Mouse (Mus musculus) ES-Bruce4 (cell line): Measurements from ENCODE around the gene Spdl1. TPM values are rescaled to one million over a fixed set of nuclear protein-coding genes. Genes with fewer than 3 reads are reported as not detected.
"Not testable (repeated sequence)": the region's sequence is repeated elsewhere in the genome, so short reads cannot be mapped to it uniquely, and the experiment has no call there.

Experiments
- H3K27ac ChIP-seq: 2 replicates; pipeline ENCODE4 v1.5.1; 2012; ENCODE audit warnings: low read length, inconsistent platforms; ENCODE audit not compliant: insufficient read depth
- H3K27me3 ChIP-seq: 2 replicates; pipeline ENCODE4 v1.6.1; 2012; ENCODE audit warnings: mild to moderate bottlenecking, low read length, inconsistent platforms; ENCODE audit not compliant: control insufficient read depth, poor library complexity, insufficient read depth, severe bottlenecking
- H3K36me3 ChIP-seq: 2 replicates; pipeline ENCODE4 v1.6.1; 2012; ENCODE audit warnings: inconsistent platforms, mild to moderate bottlenecking, low read length, moderate library complexity; ENCODE audit not compliant: control insufficient read depth, poor library complexity, insufficient read depth, severe bottlenecking
- H3K4me1 ChIP-seq: one replicate; pipeline ENCODE4 v1.8.1; 2011; ENCODE audit warnings: low read length; ENCODE audit not compliant: control insufficient read depth, insufficient read depth
- H3K4me3 ChIP-seq: 2 replicates; pipeline ENCODE4 v1.5.1; 2011; ENCODE audit warnings: low read depth, mild to moderate bottlenecking, low read length
- H3K9ac ChIP-seq: 2 replicates; pipeline ENCODE4 v1.6.1; 2012; ENCODE audit warnings: low read depth, mild to moderate bottlenecking, inconsistent platforms; ENCODE audit not compliant: poor library complexity, severe bottlenecking
- H3K9me3 ChIP-seq: replicated peaks from 2 replicates; pipeline ENCODE4 v1.6.1; 2012; ENCODE audit warnings: mild to moderate bottlenecking, low read length, inconsistent platforms; ENCODE audit not compliant: control insufficient read depth, poor library complexity, insufficient read depth, severe bottlenecking
- CTCF ChIP-seq: IDR thresholded peaks from one replicate; pipeline ENCODE4 v1.8.1; 2011; ENCODE audit warnings: low read depth, low read length
- EP300 ChIP-seq: IDR thresholded peaks from 2 replicates; pipeline ENCODE4 v1.6.1; 2011; ENCODE audit warnings: low read depth, low read length; ENCODE audit not compliant: insufficient read depth
- POLR2A ChIP-seq: IDR thresholded peaks from one replicate; pipeline ENCODE4 v1.8.1; 2011; ENCODE audit warnings: low read length; ENCODE audit not compliant: insufficient read depth
- polyA plus RNA-seq: library from polyadenylated mRNA; stranded (reverse); fragments of >200 nt; gene quantifications from 2 replicates; pipeline ENCODE4 v1.2.4, GENCODE M21; 2011; ENCODE audit warnings: low read depth; ENCODE audit not compliant: missing spikeins, insufficient read depth, insufficient read length

Gene Spdl1
- polyA plus RNA-seq, 1 experiment: 41.2 TPM

GRCm38 (mm10) chr11:34827803-34828202 is 5.6 kb downstream of the Spdl1 start:
- Histone ChIP-seq H3K4me1 (no peaks in the 10 kb centered on the region), H3K9ac (no peak overlapping the region), H3K36me3 (peaks cover 43% of the 10 kb centered on the region), H3K9me3 (no peaks in the 10 kb centered on the region), H3K4me3 (no peak overlapping the region), H3K27ac (no peak overlapping the region), H3K27me3 (no peaks in the 10 kb centered on the region)
- TF ChIP-seq EP300 (no peak), POLR2A (no peak), CTCF (no peak)

- Histone ChIP-seq H3K4me3 (no peak overlapping the region), H3K27ac (no peak overlapping the region), H3K9ac (no peak overlapping the region), H3K9me3 (no peaks in the 10 kb centered on the region), H3K4me1 (no peaks in the 10 kb centered on the region), H3K27me3 (no peaks in the 10 kb centered on the region), H3K36me3 (peaks cover 49% of the 10 kb centered on the region)
- TF ChIP-seq EP300: no peak
- TF ChIP-seq POLR2A: no peak
- TF ChIP-seq CTCF: no peak
Observed at GRCm38 (mm10) chr11:34826940-34827339, 6.5 kb downstream of the Spdl1 start.

GRCm38 (mm10) chr11:34824791-34825190 is 8.7 kb downstream of the Spdl1 start:
- Histone ChIP-seq H3K4me1 (no peaks in the 10 kb centered on the region), H3K4me3 (no peak overlapping the region), H3K27ac (no peak overlapping the region), H3K9me3 (no peaks in the 10 kb centered on the region), H3K9ac (no peak overlapping the region), H3K36me3 (peaks cover 58% of the 10 kb centered on the region), H3K27me3 (no peaks in the 10 kb centered on the region)
- TF ChIP-seq CTCF (no peak), EP300 (no peak), POLR2A (no peak)

GRCm38 (mm10) chr11:34814767-34815166 is 18.7 kb downstream of the Spdl1 start:
- TF ChIP-seq CTCF (no peak), POLR2A (no peak), EP300 (no peak)
- H3K36me3 ChIP-seq: peaks cover 56% of the 10 kb centered on the region

GRCm38 (mm10) chr11:34814319-34814718 is 19.1 kb downstream of the Spdl1 start:
- H3K9me3 ChIP-seq: no peaks in the 10 kb centered on the region
- H3K4me1 ChIP-seq: no peaks in the 10 kb centered on the region
- H3K4me3 ChIP-seq: no peak overlapping the region
- no peak overlapping the region for H3K27ac ChIP-seq
- H3K27me3 ChIP-seq: no peaks in the 10 kb centered on the region
- H3K36me3 ChIP-seq: peaks cover 53% of the 10 kb centered on the region
- TF ChIP-seq POLR2A: no peak
- no peak for TF ChIP-seq CTCF
- TF ChIP-seq EP300: no peak
- no peak overlapping the region for H3K9ac ChIP-seq

More at GRCm38 (mm10) chr11:34814767-34815166, 18.7 kb downstream of the Spdl1 start:
- no peak overlapping the region for H3K9ac ChIP-seq
- H3K4me3 ChIP-seq: no peak overlapping the region
- H3K4me1 ChIP-seq: no peaks in the 10 kb centered on the region
- H3K27ac ChIP-seq: no peak overlapping the region
- H3K27me3 ChIP-seq: no peaks in the 10 kb centered on the region
- no peaks in the 10 kb centered on the region for H3K9me3 ChIP-seq

- H3K9ac ChIP-seq, H3K27ac ChIP-seq, H3K4me3 ChIP-seq, H3K27me3 ChIP-seq, H3K9me3 ChIP-seq, H3K36me3 ChIP-seq, H3K4me1 ChIP-seq: not testable (repeated sequence)
Observed at GRCm38 (mm10) chr11:34805026-34805425, 28.4 kb downstream of the Spdl1 start.

GRCm38 (mm10) chr11:34798066-34798465 is 35.4 kb downstream of the Spdl1 start:
- H3K27ac ChIP-seq: peak overlapping the region; percentile 60; the same call in 1 of the 2 replicates
- not testable (repeated sequence) for H3K4me1 ChIP-seq, H3K9me3 ChIP-seq, H3K4me3 ChIP-seq, H3K9ac ChIP-seq, H3K36me3 ChIP-seq, H3K27me3 ChIP-seq
- TF ChIP-seq EP300: peak; percentile 82
